Mouse (Mus musculus): Measurements from ENCODE around the gene Cdk2ap2.

DNA sequence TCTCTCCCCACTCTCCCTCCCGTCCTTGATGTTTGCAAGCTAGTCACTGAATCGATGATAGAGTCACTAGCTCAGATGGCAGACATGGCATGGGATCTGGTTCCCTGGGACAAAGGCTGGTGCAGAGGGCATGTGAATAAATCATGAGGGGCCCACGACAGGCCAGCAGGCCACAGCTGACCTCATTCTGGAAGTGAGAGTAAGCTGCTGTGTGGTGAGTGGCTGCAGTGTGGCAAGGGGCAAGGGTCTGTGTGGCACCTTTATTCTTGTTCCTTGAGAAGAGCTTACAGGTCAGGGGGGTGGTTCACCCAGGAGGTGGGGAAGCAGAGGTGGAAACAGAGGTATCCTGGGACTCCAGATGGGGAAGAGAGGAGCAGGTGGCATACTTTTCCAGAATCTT lies 15.6 kb upstream of the Cdk2ap2 start, which contains the start of gene Cabp2:
- TF ChIP-seq CTCF (IDR thresholded peaks at IDR 0.05; ENCODE audit: extremely low read depth, insufficient read depth, low read length) (no peak), POLR2A (IDR thresholded peaks at IDR 0.05; ENCODE audit: extremely low read depth, insufficient read depth, low read length) (no peak)
